Mouse (Mus musculus) cerebellum, adult (tissue): ENCODE results near the gene Vmn1r79.
"Not testable (repeated sequence)": the region's sequence is repeated elsewhere in the genome, so short reads cannot be mapped to it uniquely, and the experiment has no call there.

Experiments used
- ATAC-seq: cut with Nextera tagmentation; 2 replicates; pipeline ENCODE4 v1.9.2; 2017; ENCODE audit warnings: mild to moderate bottlenecking, moderate library complexity, mixed read lengths; ENCODE audit not compliant: insufficient number of reproducible peaks, low FRiP score, low TSS enrichment

Gene Vmn1r79

GRCm38 (mm10) chr7:12170979-12171378 lies at the start of gene Vmn1r79:
Gene Vmn1r79, plus strand, starts transcription at chr7:12171279.
- not testable (repeated sequence) for ATAC-seq

GRCm38 (mm10) chr7:12149957-12150356 lies 21.1 kb upstream of the Vmn1r79 start, which contains the start of gene Vmn1r78:
Gene Vmn1r78, plus strand, starts transcription at chr7:12150257.
- no peak for ATAC-seq

GRCm38 (mm10) chr7:12156463-12156862 lies 14.6 kb upstream of the Vmn1r79 start:
- ATAC-seq = not testable (repeated sequence)

GRCm38 (mm10) chr7:12172926-12173325 lies 1.8 kb downstream of the Vmn1r79 start:
- ATAC-seq = not testable (repeated sequence)

GRCm38 (mm10) chr7:12188986-12189385 lies 17.9 kb downstream of the Vmn1r79 start, which contains the start of gene Vmn1r80:
Gene Vmn1r80, plus strand, starts transcription at chr7:12189286.
- no peak for ATAC-seq

GRCm38 (mm10) chr7:12204141-12204540 lies 33.1 kb downstream of the Vmn1r79 start:
- no peak for ATAC-seq
